Mouse (Mus musculus): ENCODE results near the gene Itga6. TPM values are rescaled to one million over a fixed set of nuclear protein-coding genes. Genes with fewer than 3 reads are reported as not detected.
"Not testable (repeated sequence)": the region's sequence is repeated elsewhere in the genome, so short reads cannot be mapped to it uniquely, and the experiment has no call there.

Gene Itga6
- polyA plus RNA-seq, 1 experiment: 151 TPM

GRCm38 (mm10) chr2:71837261-71837660 is 91.8 kb downstream of the Itga6 start:
- TF ChIP-seq POLR2A (IDR thresholded peaks at IDR 0.05; ENCODE audit: insufficient read depth, low read length) (no peak), EP300 (IDR thresholded peaks at IDR 0.05; ENCODE audit: insufficient read depth, low read depth, low read length) (no peak), CTCF (IDR thresholded peaks at IDR 0.05; ENCODE audit: low read depth, low read length) (no peak)
- no peaks in the 10 kb centered on the region for H3K4me1 ChIP-seq (ENCODE audit: control insufficient read depth, insufficient read depth, low read length)
- no peaks in the 10 kb centered on the region for H3K9me3 ChIP-seq (replicated peaks; ENCODE audit: control insufficient read depth, insufficient read depth, low read length, poor library complexity, severe bottlenecking)
- H3K27ac ChIP-seq (ENCODE audit: insufficient read depth, low read length): no peak overlapping the region
- no peak overlapping the region for H3K9ac ChIP-seq (ENCODE audit: low read depth, poor library complexity, severe bottlenecking)
- no peak overlapping the region for H3K4me3 ChIP-seq (ENCODE audit: low read depth, low read length)
- peaks cover 34% of the 10 kb centered on the region for H3K36me3 ChIP-seq (ENCODE audit: control insufficient read depth, insufficient read depth, low read length, poor library complexity, severe bottlenecking)
- no peaks in the 10 kb centered on the region for H3K27me3 ChIP-seq (ENCODE audit: control insufficient read depth, insufficient read depth, low read length, poor library complexity, severe bottlenecking)

- Histone ChIP-seq H3K36me3 (ENCODE audit: control insufficient read depth, insufficient read depth, low read length, poor library complexity, severe bottlenecking) (peaks cover 39% of the 10 kb centered on the region), H3K27ac (ENCODE audit: insufficient read depth, low read length) (no peak overlapping the region), H3K9ac (ENCODE audit: low read depth, poor library complexity, severe bottlenecking) (no peak overlapping the region), H3K9me3 (replicated peaks; ENCODE audit: control insufficient read depth, insufficient read depth, low read length, poor library complexity, severe bottlenecking) (no peaks in the 10 kb centered on the region), H3K27me3 (ENCODE audit: control insufficient read depth, insufficient read depth, low read length, poor library complexity, severe bottlenecking) (no peaks in the 10 kb centered on the region), H3K4me1 (ENCODE audit: control insufficient read depth, insufficient read depth, low read length) (no peaks in the 10 kb centered on the region), H3K4me3 (ENCODE audit: low read depth, low read length) (no peak overlapping the region)
- TF ChIP-seq EP300 (IDR thresholded peaks at IDR 0.05; ENCODE audit: insufficient read depth, low read depth, low read length) (no peak), CTCF (IDR thresholded peaks at IDR 0.05; ENCODE audit: low read depth, low read length) (peak; percentile 52)
Observed at GRCm38 (mm10) chr2:71837791-71838190, 92.4 kb downstream of the Itga6 start.

GRCm38 (mm10) chr2:71843316-71843715 is 97.9 kb downstream of the Itga6 start:
- H3K36me3 ChIP-seq (ENCODE audit: control insufficient read depth, insufficient read depth, low read length, poor library complexity, severe bottlenecking): peaks cover 69% of the 10 kb centered on the region
- no peaks in the 10 kb centered on the region for H3K4me1 ChIP-seq (ENCODE audit: control insufficient read depth, insufficient read depth, low read length)
- H3K4me3 ChIP-seq (ENCODE audit: low read depth, low read length): no peak overlapping the region
- TF ChIP-seq POLR2A (IDR thresholded peaks at IDR 0.05; ENCODE audit: insufficient read depth, low read length) (no peak), CTCF (IDR thresholded peaks at IDR 0.05; ENCODE audit: low read depth, low read length) (no peak), EP300 (IDR thresholded peaks at IDR 0.05; ENCODE audit: insufficient read depth, low read depth, low read length) (no peak)
- H3K9ac ChIP-seq (ENCODE audit: low read depth, poor library complexity, severe bottlenecking): no peak overlapping the region
- H3K27me3 ChIP-seq (ENCODE audit: control insufficient read depth, insufficient read depth, low read length, poor library complexity, severe bottlenecking): no peaks in the 10 kb centered on the region
- no peak overlapping the region for H3K27ac ChIP-seq (ENCODE audit: insufficient read depth, low read length)
- H3K9me3 ChIP-seq (replicated peaks; ENCODE audit: control insufficient read depth, insufficient read depth, low read length, poor library complexity, severe bottlenecking): no peaks in the 10 kb centered on the region

- TF ChIP-seq POLR2A (IDR thresholded peaks at IDR 0.05; ENCODE audit: insufficient read depth, low read length): no peak
- no peak for TF ChIP-seq EP300 (IDR thresholded peaks at IDR 0.05; ENCODE audit: insufficient read depth, low read depth, low read length)
- no peak for TF ChIP-seq CTCF (IDR thresholded peaks at IDR 0.05; ENCODE audit: low read depth, low read length)
- H3K9ac ChIP-seq (ENCODE audit: low read depth, poor library complexity, severe bottlenecking): no peak overlapping the region
- H3K27me3 ChIP-seq (ENCODE audit: control insufficient read depth, insufficient read depth, low read length, poor library complexity, severe bottlenecking): no peaks in the 10 kb centered on the region
- no peaks in the 10 kb centered on the region for H3K9me3 ChIP-seq (replicated peaks; ENCODE audit: control insufficient read depth, insufficient read depth, low read length, poor library complexity, severe bottlenecking)
- no peak overlapping the region for H3K4me3 ChIP-seq (ENCODE audit: low read depth, low read length)
- H3K36me3 ChIP-seq (ENCODE audit: control insufficient read depth, insufficient read depth, low read length, poor library complexity, severe bottlenecking): peaks cover 67% of the 10 kb centered on the region
- H3K4me1 ChIP-seq (ENCODE audit: control insufficient read depth, insufficient read depth, low read length): no peaks in the 10 kb centered on the region
- no peak overlapping the region for H3K27ac ChIP-seq (ENCODE audit: insufficient read depth, low read length)
Observed at GRCm38 (mm10) chr2:71844906-71845305, 99.5 kb downstream of the Itga6 start.

- not testable (repeated sequence) for H3K4me1 ChIP-seq (ENCODE audit: control insufficient read depth, insufficient read depth, low read length); H3K27ac ChIP-seq (ENCODE audit: insufficient read depth, low read length); H3K27me3 ChIP-seq (ENCODE audit: control insufficient read depth, insufficient read depth, low read length, poor library complexity, severe bottlenecking); H3K4me3 ChIP-seq (ENCODE audit: low read depth, low read length); H3K9ac ChIP-seq (ENCODE audit: low read depth, poor library complexity, severe bottlenecking); H3K9me3 ChIP-seq (replicated peaks; ENCODE audit: control insufficient read depth, insufficient read depth, low read length, poor library complexity, severe bottlenecking)
- H3K36me3 ChIP-seq (ENCODE audit: control insufficient read depth, insufficient read depth, low read length, poor library complexity, severe bottlenecking): peaks cover 47% of the 10 kb centered on the region
Observed at GRCm38 (mm10) chr2:71852161-71852560, 106.7 kb downstream of the Itga6 start.

GRCm38 (mm10) chr2:71855076-71855475 is 109.7 kb downstream of the Itga6 start:
- TF ChIP-seq POLR2A (IDR thresholded peaks at IDR 0.05; ENCODE audit: insufficient read depth, low read length): no peak
- TF ChIP-seq CTCF (IDR thresholded peaks at IDR 0.05; ENCODE audit: low read depth, low read length): no peak
- no peak for TF ChIP-seq EP300 (IDR thresholded peaks at IDR 0.05; ENCODE audit: insufficient read depth, low read depth, low read length)
- Histone ChIP-seq H3K4me3 (ENCODE audit: low read depth, low read length) (no peak overlapping the region), H3K27ac (ENCODE audit: insufficient read depth, low read length) (peak overlapping the region; percentile 6; the same call in 1 of the 2 replicates), H3K27me3 (ENCODE audit: control insufficient read depth, insufficient read depth, low read length, poor library complexity, severe bottlenecking) (no peaks in the 10 kb centered on the region), H3K9ac (ENCODE audit: low read depth, poor library complexity, severe bottlenecking) (no peak overlapping the region), H3K36me3 (ENCODE audit: control insufficient read depth, insufficient read depth, low read length, poor library complexity, severe bottlenecking) (peaks cover 27% of the 10 kb centered on the region), H3K9me3 (replicated peaks; ENCODE audit: control insufficient read depth, insufficient read depth, low read length, poor library complexity, severe bottlenecking) (no peaks in the 10 kb centered on the region; the same call in 1 of the 2 replicates), H3K4me1 (ENCODE audit: control insufficient read depth, insufficient read depth, low read length) (no peaks in the 10 kb centered on the region)
